Mouse (Mus musculus): ENCODE measurements at regions not wholly inside any gene's neighbourhood (a gene's known extent, or its start where the extent isn't known, plus 50 kb on each side); places are given as distances from the start of the nearest gene placed in this dataset.
"Not testable (repeated sequence)": the region's sequence is repeated elsewhere in the genome, so short reads cannot be mapped to it uniquely, and the experiment has no call there.

DNA sequence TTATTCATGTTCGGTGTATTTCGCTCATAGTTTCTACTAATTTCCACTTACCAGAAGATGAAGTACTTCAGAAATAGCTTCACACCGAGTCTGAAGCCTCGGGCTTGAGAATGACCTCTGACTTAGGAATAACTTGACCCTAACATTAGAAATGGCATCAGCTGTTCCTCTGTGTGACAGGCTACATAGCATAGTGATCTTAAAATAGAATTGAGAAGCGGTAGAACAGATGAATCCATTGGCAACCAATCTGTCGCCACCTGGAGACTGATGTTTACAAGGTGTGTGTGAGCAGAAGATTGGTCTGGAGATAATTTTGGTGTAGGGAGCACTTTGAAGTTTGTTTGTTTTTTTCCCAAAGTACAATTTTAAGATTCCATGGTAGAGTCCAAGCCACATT lies 60.9 kb upstream of the Ahi1 start:
- no peak for DNase-seq (ENCODE audit: low spot score in 2 of 2)

DNA sequence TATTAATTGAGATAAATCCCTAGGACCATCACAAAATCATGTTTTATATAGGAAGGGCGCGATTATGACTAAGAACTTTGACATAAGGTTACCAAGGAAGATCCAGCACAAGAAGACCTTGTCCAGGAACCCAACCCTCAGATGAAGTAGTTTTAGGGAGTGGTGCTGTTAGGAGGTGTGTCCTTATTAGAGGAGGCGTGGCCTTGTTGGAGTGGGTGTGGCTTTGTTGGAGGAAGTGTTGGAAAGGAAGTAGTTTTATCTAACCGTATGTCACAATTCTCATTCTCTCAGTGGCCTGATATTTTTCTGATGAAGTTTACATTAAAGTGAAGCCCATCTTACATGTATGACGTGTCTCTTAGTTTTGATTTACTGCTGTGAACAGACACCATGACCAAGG lies 68.7 kb upstream of the Ahi1 start:
- no peak for DNase-seq (ENCODE audit: low spot score in 2 of 2)

DNA sequence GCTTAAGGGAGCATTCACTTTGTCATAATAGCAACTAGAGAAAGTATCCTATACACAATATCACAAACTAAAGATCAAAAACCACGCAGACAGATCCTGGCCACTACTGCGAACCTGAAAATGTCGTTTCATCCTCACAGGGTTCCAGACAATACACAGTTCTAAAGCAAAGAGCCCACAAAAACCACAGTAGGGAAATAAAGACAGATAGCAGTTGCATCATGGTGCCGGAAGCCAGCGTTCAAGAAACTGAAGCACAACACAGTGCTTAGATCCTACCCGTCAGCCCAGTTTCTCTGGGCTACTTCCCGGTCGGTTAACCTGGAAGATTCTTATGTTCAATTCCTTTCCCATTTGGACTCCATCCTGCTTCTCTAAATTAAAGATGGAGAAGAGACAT lies 69.7 kb upstream of the Ahi1 start:
- no peak for DNase-seq (ENCODE audit: low spot score in 2 of 2)

DNA sequence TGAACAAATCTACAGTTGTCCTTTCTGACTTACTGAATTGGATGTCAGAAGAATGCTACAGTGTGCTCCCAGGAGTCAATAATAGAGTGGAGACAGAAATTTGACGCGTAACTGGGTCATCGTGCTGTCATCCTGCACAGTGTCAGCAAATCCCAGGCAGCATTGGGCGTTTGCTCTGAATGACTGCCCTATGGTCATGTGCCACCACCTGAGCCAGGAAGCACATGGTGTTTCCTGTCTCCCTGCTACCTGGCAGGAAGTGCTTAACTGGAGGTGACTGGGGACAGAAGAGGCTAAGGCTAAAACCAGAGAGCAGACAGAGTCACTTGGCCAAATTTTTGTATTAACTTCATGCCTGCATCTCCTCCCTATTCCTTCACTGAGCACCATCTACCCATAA lies 72.1 kb upstream of the Ahi1 start:
- peak in 1 of 2 experiments; percentile 16 for DNase-seq (ENCODE audit: low spot score in 2 of 2)

DNA sequence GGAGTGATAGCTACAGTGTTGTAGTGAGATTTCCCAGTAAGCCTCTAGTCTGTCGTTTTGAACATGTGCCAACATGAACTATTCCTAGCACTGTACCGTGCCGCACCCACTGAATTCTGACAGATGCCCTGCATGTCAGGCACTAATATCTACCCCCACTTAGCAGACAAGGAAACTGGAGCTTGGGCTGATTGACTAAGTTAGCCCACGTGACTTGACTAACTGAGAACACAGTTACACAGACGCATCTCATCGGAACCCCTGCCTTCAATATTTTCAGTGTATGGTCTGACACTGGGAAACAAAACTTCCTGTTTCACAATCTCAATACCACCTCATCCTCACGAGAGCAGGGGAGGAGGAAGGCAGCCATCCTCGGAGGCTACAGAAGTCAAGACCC lies 72.9 kb upstream of the Ahi1 start:
- DNase-seq (ENCODE audit: low spot score in 2 of 2) = no peak

DNA sequence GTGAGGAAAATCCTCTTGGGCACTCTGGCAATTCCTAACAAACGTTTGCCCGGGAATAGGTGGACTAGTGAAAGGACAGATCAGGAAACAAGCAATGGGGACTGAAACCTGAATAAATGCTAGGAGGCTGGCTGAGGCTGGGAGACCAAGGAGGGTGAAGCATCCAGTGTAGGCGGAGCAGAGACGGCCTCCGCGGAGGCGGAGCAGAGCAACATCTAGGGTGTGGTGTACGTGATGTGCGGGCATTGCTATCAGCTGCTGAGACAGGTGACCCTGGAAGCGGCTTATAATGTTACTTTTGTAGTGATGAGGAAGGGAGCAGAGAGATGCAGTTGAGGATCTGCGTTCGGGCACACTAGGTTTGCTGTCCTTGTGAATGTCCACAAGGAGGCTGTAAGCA lies 85.3 kb upstream of the Ahi1 start:
- DNase-seq (ENCODE audit: low spot score in 2 of 2) = no peak

DNA sequence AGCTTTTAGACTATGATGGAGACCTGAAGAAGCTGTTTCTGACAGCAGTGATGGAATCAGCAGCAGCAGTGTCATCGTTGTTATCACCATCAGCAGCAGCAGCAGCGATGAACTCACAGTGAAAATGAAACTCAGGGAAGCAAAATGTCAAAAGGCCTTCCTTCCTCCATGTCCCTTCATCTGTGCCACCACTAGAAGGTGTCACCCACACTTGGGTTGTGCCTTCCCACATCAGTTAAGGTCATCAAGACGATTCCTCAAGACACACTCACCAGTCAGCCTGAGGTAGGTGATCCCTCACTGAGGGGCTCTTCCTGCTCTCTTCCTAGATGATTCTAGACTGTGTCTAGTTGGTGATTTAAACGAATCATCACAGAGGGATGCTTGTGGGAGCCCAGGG lies 87.3 kb upstream of the Ahi1 start:
- DNase-seq (ENCODE audit: low spot score in 2 of 2) = no peak

DNA sequence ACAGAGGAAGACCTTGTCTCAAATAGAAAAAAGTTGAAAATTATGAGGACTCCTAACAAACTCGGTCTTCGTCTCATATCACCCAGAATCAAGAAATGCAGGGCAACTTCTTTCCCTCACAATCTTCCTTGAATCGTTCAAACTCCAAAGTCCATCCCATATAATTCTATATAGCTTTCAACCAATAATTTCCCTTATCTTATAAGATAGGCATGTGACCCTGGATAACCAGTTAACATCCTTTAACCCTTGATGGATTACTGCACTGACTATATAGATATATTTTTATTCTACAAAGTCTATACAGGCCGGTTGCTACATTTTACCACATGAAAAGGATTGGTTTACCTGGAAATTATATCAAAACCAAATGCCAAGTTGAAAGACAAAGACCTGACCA lies 94.9 kb upstream of the Ahi1 start:
- no peak for DNase-seq (ENCODE audit: low spot score in 2 of 2)

DNA sequence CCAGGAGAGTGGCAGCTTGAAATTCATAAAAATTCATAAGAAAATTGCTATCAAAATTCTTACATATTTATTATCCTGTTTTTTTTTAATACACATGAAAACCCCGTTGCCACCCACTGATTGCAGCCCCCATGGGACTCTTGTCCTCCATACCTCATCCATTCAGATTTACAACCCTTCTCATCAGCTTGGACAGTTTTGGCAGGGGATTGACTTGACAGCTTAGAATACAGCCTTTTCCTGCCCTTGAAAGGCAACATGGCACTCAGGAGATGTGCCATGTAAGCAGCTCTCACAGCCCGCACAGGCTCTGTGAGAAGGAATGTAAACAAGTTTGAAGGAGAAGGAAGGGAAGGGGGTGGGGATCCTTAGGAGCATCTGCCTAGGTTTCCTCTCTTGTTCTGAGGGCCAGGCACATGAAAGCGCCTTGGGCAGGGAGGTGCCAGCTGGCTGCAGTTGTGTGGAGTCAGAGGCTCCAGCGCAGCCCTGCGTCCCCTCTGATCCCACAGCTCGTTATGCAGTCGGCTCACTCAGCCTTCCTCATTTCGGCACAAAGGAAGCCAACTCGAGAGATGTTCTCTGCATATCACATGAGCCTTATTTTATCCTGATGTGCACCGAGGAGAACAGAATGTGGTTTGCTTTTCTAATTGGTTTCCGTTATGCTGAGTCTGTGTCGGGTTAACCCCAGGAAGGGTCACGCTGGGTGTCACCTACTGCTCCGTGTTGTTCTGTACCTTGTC lies 97.6 kb upstream of the Ahi1 start:
- peak; percentile 12 to 48 for DNase-seq (ENCODE audit: low spot score in 2 of 2)

DNA sequence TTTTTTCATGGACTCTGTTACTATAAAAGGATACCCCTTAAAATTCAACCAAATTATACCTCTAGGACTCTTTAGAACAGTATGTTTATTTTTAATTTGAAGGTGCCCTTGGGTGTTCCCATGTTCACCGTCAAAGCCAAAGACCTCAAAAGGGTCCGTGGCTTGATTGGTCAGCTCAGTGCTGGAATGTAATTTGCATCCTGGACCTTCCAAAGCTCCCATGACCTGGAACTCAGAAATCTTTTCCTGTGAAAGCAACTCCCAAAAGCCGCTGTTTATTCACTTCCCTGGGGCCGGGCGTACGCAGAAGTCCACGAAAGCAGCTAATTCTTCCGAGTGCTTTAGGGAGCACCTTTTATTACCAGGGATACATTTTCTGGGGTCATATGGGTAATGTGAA lies 105.1 kb upstream of the Ahi1 start:
- no peak for DNase-seq (ENCODE audit: low spot score in 2 of 2)

DNA sequence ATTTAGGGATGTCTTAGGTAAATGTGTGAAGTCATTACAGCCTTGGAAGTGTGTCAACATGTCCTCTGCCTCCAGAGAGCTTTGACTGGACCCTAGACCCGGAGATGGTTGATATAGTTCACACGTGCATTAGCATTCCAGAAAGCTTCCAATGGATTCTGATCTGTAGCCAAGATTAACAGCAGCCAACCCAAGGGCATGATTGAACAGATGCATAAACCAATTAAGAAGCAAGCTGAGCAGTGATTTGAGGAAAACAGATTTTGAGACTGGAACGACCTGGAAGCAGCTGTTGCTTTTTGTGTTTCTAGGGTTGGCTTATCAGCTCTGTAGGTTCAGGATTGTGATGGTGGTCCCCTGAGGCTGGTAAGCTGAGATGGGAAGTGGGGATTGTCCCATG lies 109.1 kb upstream of the Ahi1 start:
- DNase-seq (ENCODE audit: low spot score in 2 of 2) = no peak

DNA sequence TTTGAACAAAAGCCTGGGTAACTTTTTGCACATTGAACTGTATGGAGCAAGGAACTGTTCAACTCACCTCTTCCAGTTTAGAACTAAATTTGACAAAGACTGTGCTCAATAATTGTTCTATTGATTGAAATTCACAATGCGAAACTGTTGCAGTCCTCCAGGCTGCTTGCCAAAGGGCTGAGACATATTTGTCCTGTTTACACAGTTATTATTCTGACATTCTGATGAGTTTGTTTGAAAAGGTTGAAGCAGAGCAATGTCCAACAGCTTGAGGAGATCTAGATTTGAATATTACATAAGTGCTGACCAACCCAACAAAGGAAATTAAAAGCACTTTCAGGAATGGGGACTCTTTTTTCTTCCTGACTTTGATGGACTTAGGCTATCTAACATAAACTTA lies 110.2 kb upstream of the Ahi1 start:
- no peak for DNase-seq (ENCODE audit: low spot score in 2 of 2)

DNA sequence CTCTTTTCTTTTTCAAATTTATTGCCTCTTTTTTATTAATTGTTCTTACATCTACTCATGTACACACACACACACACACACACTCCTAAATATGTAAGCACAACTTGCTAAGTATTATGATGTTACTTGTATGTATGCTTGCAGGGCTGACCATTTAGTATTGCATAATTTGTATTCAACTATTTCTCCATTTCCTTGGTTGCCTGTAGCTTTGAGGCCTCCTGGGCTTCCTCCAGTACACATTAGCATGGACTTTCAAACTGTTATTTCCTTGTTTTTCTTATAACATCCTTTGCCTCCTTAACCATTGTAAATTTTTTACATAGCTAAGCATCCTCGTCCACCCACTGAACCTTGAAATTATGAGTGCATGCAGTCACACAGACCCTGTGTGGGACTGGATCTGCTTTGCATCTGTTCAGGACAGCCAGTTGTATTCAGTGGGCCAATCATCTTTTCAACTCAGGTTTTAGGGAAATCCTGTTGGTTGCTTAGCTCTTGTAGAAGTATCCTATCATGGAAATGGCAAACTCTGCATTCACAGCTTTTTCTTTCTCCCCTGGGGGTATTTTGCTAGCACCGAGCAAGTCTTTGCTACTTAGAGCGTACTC lies 110.8 kb upstream of the Ahi1 start:
- no peak for DNase-seq (ENCODE audit: low spot score in 2 of 2)

DNA sequence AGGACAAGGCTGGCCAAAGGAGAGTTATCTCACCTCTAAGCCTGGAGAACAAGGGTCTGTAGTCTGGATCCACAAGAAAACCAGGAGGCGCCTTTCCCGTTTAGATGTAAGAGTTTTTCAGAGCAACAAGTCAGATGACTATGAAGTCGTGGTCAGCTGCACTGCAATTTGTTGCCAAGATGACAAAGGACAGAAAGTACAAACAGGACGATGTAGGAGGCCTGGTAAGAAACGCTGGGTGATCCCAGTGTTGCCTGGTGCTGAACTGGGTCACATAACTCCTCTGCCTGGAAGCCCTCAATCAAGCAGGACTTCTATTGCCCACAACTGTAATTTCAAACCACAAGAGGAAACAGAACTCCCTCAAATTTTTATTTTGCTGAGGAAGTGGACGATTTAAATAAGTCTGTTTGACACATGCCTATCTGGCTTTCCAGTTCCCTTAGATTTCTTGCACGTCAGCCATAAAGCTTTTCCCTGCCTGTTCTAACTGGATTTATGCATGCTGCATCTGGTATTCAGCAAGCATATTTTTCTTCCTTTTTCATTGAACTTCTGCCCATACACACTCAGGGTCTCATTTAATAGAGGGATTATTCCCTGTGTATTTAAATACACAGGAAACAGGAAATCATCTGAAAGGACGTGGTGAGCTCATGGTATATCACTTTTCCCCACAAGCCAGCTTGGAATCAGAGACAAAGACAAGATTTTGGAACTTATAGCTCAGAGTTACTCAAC lies 113.5 kb upstream of the Ahi1 start:
- DNase-seq (ENCODE audit: low spot score in 2 of 2) = no peak

DNA sequence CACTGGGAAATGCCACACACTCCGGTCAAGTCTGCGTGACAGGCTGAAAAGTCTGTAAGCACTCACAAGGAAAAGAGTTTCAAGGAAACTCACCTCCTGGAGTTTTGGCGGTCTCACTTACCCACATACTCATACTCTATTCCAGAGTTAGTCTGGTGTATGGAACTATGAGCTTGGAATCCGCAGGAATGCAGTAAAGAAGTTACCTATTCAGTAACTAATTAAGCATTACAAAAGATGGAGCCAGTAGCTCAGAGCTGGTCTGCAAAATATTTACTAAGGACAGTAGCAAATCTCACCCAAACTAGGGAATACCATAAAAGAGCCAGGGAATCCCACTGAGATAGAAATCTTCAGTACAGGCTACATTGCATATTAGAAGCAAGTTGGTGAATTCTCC lies 111.9 kb upstream of the Pde7b start:
- not testable (repeated sequence) for DNase-seq (ENCODE audit: low spot score in 2 of 2)

DNA sequence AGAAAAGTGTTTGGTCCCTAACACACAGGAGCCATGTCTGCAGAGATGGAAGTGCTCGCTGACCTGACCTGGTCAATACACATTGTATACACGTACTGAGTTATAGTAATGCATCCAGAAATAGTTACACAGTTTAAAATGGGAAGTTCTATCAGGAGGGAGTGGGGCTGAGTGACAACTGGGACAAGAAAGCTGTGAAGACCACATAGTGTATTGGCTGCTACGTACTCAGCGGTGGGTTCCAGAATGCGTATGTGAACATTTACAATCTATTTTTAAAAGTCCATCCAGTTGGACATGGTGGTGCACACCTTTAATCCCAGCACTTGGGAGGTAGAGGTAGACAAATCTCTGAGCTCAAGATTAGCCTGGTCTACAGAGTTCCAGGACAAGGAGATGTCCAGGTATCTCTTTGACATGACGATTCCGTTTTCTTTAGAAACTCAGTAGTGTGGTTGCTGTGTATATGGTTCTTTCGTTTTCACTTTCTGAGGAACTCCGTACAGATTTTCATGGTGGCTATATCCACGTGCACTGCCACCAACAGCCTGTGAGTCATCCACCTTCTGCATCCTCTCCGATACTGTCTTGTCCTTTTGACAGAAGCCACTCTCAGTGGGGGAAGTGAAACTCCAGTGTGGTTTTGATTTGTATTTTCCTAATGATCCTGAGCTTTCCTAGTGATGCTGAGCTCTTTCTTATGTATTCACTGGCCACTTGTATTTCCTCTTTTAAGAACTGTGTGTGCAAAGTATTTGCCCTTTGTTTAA lies 110.1 kb upstream of the Pde7b start:
- DNase-seq (ENCODE audit: low spot score in 2 of 2) = no peak

DNA sequence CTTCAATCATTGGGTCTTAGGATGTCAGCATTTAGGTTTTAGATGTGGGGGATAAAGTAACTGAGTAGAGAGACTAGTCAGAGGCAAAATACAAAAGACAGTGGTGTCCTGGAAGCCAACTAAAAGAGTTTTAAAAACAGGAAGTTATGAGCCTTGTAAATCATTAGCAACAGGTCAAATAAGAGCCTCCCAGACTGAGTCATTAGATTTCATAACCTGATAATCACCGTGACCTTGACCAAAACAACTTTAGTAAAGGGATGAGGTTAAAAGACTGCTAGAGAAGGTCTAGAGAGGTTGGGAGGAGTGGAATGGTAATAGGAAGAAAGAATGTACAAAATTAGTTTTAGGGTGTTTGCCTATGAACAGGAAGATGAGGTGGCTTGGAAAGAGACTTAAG lies 103.4 kb upstream of the Pde7b start:
- DNase-seq (ENCODE audit: low spot score in 2 of 2) = no peak

DNA sequence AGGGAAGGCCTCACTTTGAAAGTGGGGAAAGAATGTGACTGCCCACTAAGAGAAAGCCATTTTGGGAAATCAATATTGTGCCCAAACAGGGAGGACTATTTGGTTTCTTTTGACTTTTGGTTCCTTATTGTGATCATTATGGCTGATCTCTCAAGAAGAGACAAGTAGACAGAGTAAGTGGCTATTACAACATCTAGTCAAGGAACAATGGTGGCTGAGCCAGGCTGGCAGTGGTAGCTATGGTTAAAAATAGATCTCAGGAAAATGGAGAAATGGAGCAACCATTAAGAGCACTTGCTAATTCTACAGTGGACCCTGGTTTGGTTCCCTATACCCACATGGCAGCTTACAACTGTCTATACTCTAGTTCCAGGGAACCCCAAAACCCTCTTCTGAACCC lies 102.6 kb upstream of the Pde7b start:
- DNase-seq (ENCODE audit: low spot score in 2 of 2) = no peak

DNA sequence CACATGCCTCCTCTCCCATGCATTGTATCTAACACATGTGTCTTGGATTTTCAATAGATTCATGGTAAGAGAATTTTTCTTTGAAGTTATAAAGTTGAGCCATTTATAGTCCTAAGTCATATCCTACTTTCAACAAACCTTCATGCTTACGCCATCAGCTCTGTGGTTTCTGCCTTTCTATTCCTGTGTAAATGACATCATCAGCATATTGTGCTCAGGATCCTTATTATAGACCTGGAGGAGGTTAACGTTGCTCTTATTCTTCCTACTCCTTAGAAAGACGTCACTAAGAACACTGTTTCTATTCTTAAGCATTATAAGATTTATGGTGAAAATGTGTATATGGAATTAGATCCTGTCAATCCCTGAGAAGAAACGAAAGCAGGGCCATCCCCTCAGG lies 93.7 kb upstream of the Pde7b start:
- no peak for DNase-seq (ENCODE audit: low spot score in 2 of 2)

DNA sequence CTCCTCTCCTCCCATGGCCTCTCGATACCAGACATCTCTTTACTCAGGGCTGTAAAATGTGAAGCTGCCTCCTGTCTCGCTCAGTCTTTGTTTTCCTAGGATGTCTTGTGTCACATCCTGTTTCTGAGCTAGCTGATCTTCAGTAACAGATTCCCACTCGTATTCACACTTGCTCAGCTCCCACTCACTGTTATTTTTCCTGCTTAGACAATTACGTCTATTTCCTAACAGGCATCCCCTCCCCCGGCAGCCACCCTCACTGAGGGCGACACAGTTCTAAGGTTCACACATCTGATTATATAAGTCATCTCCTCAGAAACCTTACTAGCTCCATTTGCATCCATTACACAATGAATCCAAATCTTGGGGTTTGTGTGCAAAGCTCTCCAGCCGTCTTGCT lies 74.9 kb upstream of the Pde7b start:
- DNase-seq (ENCODE audit: low spot score in 2 of 2) = no peak

DNA sequence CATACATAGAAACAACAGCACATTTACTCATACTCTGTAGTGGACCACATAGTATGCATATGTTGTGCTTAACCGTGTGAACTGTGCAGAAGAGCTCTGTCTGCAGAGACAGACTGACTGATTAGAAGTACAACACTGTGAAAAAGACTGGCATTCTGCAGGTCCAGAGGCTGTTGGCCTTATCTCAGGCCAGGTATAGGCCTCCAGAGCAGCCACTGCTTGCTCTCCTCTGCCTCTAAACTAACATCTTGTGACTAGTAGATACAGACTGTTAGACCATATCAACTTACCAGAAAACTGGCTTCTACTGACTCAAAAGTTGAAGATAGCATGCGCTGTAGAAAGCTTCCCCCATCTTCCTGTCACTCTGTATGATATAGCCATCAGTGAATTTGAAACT lies 73.5 kb upstream of the Pde7b start:
- no peak for DNase-seq (ENCODE audit: low spot score in 2 of 2)

DNA sequence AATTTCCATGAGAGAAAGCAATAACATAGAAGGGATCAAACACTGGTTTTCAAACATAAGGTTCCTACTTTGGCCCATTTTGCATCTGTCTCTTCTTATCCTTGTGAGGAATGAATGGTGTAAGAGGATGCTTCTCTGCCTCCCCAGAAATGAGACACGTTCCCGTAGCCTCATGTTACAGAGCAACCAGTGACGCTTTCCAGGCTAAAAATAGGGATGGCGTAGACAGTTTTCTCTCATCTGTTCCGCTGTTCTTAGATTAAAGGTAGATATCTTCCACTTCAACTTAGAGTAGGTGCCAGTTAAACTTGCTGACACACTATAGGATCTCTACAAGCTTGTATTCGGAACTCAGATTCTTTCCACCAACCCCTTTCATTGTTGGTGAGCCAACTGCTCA lies 69.1 kb upstream of the Pde7b start:
- no peak for DNase-seq (ENCODE audit: low spot score in 2 of 2)
